Mouse (Mus musculus) left cerebral cortex, postnatal 36 days (tissue): ENCODE data around the gene Slc6a13. TPM values are rescaled to one million over a fixed set of nuclear protein-coding genes. Genes with fewer than 3 reads are reported as not detected.

Experiments used
- DNase-seq, 2 experiments: peaks; one replicate each; pipeline ENCODE4 v3.0.0; 2021 to 2022; ENCODE audit warnings: low spot score in 2 of 2, mixed read lengths in 1 of 2
- intact Hi-C: fragments of 180-260 bp; cut with DNase I; formaldehyde crosslinking; loops from one replicate; pipeline ENCODE4 v1.15.1; 2025
- total RNA-seq, 2 experiments: library from RNA; stranded (reverse); gene quantifications; 2 replicates each; pipeline ENCODE4 v1.2.3; 2021

The Slc6a13 gene
- total RNA-seq = 10 to 100 TPM; 12.4 to 18.9 TPM

- intact Hi-C loops = no loop called here
- no peak for DNase-seq
These were observed at the start of gene Slc6a13 for GRCm38 (mm10) chr6:121299954-121300353. Slc6a13 (plus strand) TSS chr6:121300227.

GRCm38 (mm10) chr6:121250406-121250805 lies 49.6 kb upstream of the Slc6a13 start:
- DNase-seq = no peak
- intact Hi-C loops = no loop called here

GRCm38 (mm10) chr6:121251256-121251655 lies 48.8 kb upstream of the Slc6a13 start:
- intact Hi-C loops = no loop called here
- DNase-seq = no peak

GRCm38 (mm10) chr6:121260548-121260947 lies 39.5 kb upstream of the Slc6a13 start:
- intact Hi-C loops = loop anchor here (5.0 to 10.0 kb wide), 2 partner anchors 73 to 286 kb away; no protein-coding TSS in a partner anchor
- peak; percentile 48 to 71 for DNase-seq

GRCm38 (mm10) chr6:121261233-121261632 lies 38.8 kb upstream of the Slc6a13 start:
- DNase-seq = no peak
- intact Hi-C loops = loop anchor here (5.0 to 10.0 kb wide), 2 partner anchors 74 to 286 kb away; no protein-coding TSS in a partner anchor

- intact Hi-C loops = loop anchor here (5.0 to 10.0 kb wide), 2 partner anchors 75 to 287 kb away; no protein-coding TSS in a partner anchor
- no peak for DNase-seq
These were observed 38.0 kb upstream of the Slc6a13 start for GRCm38 (mm10) chr6:121262004-121262403.

- no peak for DNase-seq
- intact Hi-C loops = loop anchor here (5.0 to 10.0 kb wide), 2 partner anchors 75 to 288 kb away; no protein-coding TSS in a partner anchor
These were observed 37.5 kb upstream of the Slc6a13 start for GRCm38 (mm10) chr6:121262496-121262895.

GRCm38 (mm10) chr6:121270156-121270555 lies 29.9 kb upstream of the Slc6a13 start:
- no peak for DNase-seq
- intact Hi-C loops = no loop called here

GRCm38 (mm10) chr6:121271707-121272074 lies 28.3 kb upstream of the Slc6a13 start:
- DNase-seq = no peak
- intact Hi-C loops = loop anchor here (1.0 to 2.0 kb wide), 2 partner anchors 93 to 262 kb away; no protein-coding TSS in a partner anchor

- intact Hi-C loops = loop anchor here (2.0 kb wide), 1 partner anchor 93 kb away; no protein-coding TSS in a partner anchor
- peak; percentile 70 to 78 for DNase-seq
These were observed 27.8 kb upstream of the Slc6a13 start for GRCm38 (mm10) chr6:121272075-121272800.

- DNase-seq = no peak
- intact Hi-C loops = no loop called here
These were observed 25.7 kb upstream of the Slc6a13 start for GRCm38 (mm10) chr6:121274356-121274755.

- no peak for DNase-seq
- intact Hi-C loops = no loop called here
These were observed 15.9 kb upstream of the Slc6a13 start for GRCm38 (mm10) chr6:121284132-121284531.

- intact Hi-C loops = no loop called here
- DNase-seq = no peak
These were observed 710 bp upstream of the Slc6a13 start for GRCm38 (mm10) chr6:121299317-121299716.

GRCm38 (mm10) chr6:121300504-121300903 lies 477 bp downstream of the Slc6a13 start:
- no peak for DNase-seq
- intact Hi-C loops = no loop called here

- intact Hi-C loops = no loop called here
- DNase-seq = no peak
These were observed 3.6 kb downstream of the Slc6a13 start for GRCm38 (mm10) chr6:121303466-121304220.

GRCm38 (mm10) chr6:121304630-121305029 lies 4.6 kb downstream of the Slc6a13 start:
- intact Hi-C loops = no loop called here
- DNase-seq = no peak

GRCm38 (mm10) chr6:121305571-121305970 lies 5.5 kb downstream of the Slc6a13 start:
- no peak for DNase-seq
- intact Hi-C loops = no loop called here

- no peak for DNase-seq
- intact Hi-C loops = no loop called here
These were observed 11.0 kb downstream of the Slc6a13 start for GRCm38 (mm10) chr6:121310984-121311383.

GRCm38 (mm10) chr6:121319099-121319498 lies 19.1 kb downstream of the Slc6a13 start:
- no peak for DNase-seq
- intact Hi-C loops = no loop called here

GRCm38 (mm10) chr6:121322381-121323110 lies 22.5 kb downstream of the Slc6a13 start:
- DNase-seq = no peak
- intact Hi-C loops = no loop called here
